ENCODE assay signal across 8 mouse cellular contexts in the genomic region with DNA sequence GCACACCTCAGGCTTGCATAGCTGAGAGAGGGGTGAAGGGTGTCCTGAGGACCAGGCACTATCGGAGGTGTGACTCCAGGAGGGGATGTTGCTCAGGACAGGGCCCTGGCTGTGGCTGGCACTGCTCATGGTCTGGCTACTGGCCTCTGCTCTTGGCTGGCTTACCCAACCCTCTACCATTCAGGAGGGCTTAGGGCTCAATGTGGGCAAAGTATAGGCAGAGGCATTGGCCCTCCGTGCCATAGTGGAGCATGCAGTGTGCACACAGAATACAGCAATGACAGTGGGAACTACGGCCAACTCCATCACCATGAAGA.
DNase-seq lines count a peak whose midpoint lies in the region; ATAC-seq and TF ChIP-seq lines count a peak whose summit lies in the region.

No protein-coding gene starts in this region.

- H3K27ac ChIP-seq in gastrocnemius, adult 2 months, result peak overlapping the region; percentile 50
- peak overlapping the region; percentile 99 for H3K27ac ChIP-seq in lung, embryonic 16.5 days (ENCODE audit: low read length)
- peak overlapping the region; percentile 6 for H3K27ac ChIP-seq in liver, embryonic 11.5 days (ENCODE audit: low read depth, low read length)
- H3K27ac ChIP-seq in stomach, postnatal 0 days (replicated peaks), result peak overlapping the region; percentile 63

- no peaks in the 10 kb centered on the region for H3K9me3 ChIP-seq in lung, embryonic 16.5 days (ENCODE audit: control insufficient read depth, low read length)
- H3K9me3 ChIP-seq in liver, embryonic 11.5 days (ENCODE audit: control insufficient read depth, low read length), result no peaks in the 10 kb centered on the region
- H3K9me3 ChIP-seq in stomach, postnatal 0 days (ENCODE audit: control insufficient read depth, low read length), result no peaks in the 10 kb centered on the region

- WGBS in lung, embryonic 16.5 days, result 57% methylated on average over 3 of the region's 3 CpGs
- WGBS in liver, embryonic 11.5 days, result 79% methylated on average over 3 of the region's 3 CpGs
- 74% methylated on average over 3 of the region's 3 CpGs for WGBS in stomach, postnatal 0 days

- peak; percentile 56 for ATAC-seq in lung, embryonic 16.5 days (ENCODE audit: low read depth)
- no peak for ATAC-seq in liver, embryonic 11.5 days (replicated peaks; ENCODE audit: low FRiP score)
- no peak for ATAC-seq in stomach, postnatal 0 days (ENCODE audit: low FRiP score, low TSS enrichment)

- no peaks in the 10 kb centered on the region for H3K27me3 ChIP-seq in lung, embryonic 16.5 days (ENCODE audit: control insufficient read depth, insufficient read depth, low read depth, low read length)
- no peaks in the 10 kb centered on the region for H3K27me3 ChIP-seq in liver, embryonic 11.5 days (replicated peaks; ENCODE audit: control insufficient read depth, insufficient read depth, low read length)
- no peaks in the 10 kb centered on the region for H3K27me3 ChIP-seq in stomach, postnatal 0 days (ENCODE audit: control insufficient read depth, insufficient read depth, low read length)

- peak overlapping the region; percentile 23; the same call in 1 of the 2 replicates for H3K4me2 ChIP-seq in lung, embryonic 16.5 days (ENCODE audit: low read depth, low read length)
- H3K4me2 ChIP-seq in liver, embryonic 11.5 days, result no peak overlapping the region
- no peak overlapping the region for H3K4me2 ChIP-seq in stomach, postnatal 0 days (replicated peaks; ENCODE audit: low read depth)

- intact Hi-C loops in gastrocnemius, adult 2 months (cut with DNase I), result no loop called here
- intact Hi-C loops in left cerebral cortex, postnatal 4 days (cut with DNase I), result no loop called here

- TF ChIP-seq EP300 in stomach, postnatal 0 days (optimal IDR thresholded peaks at IDR 0.05), result no peak

- no peak overlapping the region; the same call in 1 of the 2 replicates for H3K4me3 ChIP-seq in gastrocnemius, adult 2 months
- H3K4me3 ChIP-seq in lung, embryonic 16.5 days (ENCODE audit: low read length), result no peak overlapping the region
- no peak overlapping the region for H3K4me3 ChIP-seq in liver, embryonic 11.5 days (ENCODE audit: low read depth, low read length)
- no peak overlapping the region for H3K4me3 ChIP-seq in stomach, postnatal 0 days (ENCODE audit: low read depth, low read length)

- H3K4me1 ChIP-seq in lung, embryonic 16.5 days (replicated peaks; ENCODE audit: control insufficient read depth, insufficient read depth, low read length), result peaks cover 41% of the 10 kb centered on the region
- peaks cover 24% of the 10 kb centered on the region for H3K4me1 ChIP-seq in liver, embryonic 11.5 days (replicated peaks; ENCODE audit: control insufficient read depth, insufficient read depth, low read length)
- H3K4me1 ChIP-seq in stomach, postnatal 0 days (replicated peaks; ENCODE audit: control insufficient read depth, insufficient read depth), result peaks cover 5% of the 10 kb centered on the region

- peaks cover 4% of the 10 kb centered on the region; the same call in 1 of the 2 replicates for H3K36me3 ChIP-seq in lung, embryonic 16.5 days (ENCODE audit: control insufficient read depth, insufficient read depth, low read length)
- H3K36me3 ChIP-seq in liver, embryonic 11.5 days (ENCODE audit: control insufficient read depth, insufficient read depth, low read length), result peaks cover 5% of the 10 kb centered on the region; the same call in 1 of the 2 replicates
- no peaks in the 10 kb centered on the region for H3K36me3 ChIP-seq in stomach, postnatal 0 days (ENCODE audit: control insufficient read depth, insufficient read depth, low read length)

- no peak for DNase-seq in gastrocnemius, adult 2 months
- DNase-seq in gastrocnemius, postnatal 25 days, result no peak
- DNase-seq in lung, postnatal 4 days, result no peak
- DNase-seq in liver, embryonic 11.5 days (ENCODE audit: low spot score), result no peak
- no peak for DNase-seq in stomach, postnatal 0 days (ENCODE audit: low spot score)
- no peak for DNase-seq in left cerebral cortex, postnatal 4 days
- DNase-seq in c-Kit-positive CD71-positive TER-119-positive erythroid progenitor cells, embryonic 14.5 days (ENCODE audit: low spot score), result no peak

- H3K9ac ChIP-seq in lung, embryonic 16.5 days (ENCODE audit: low read length), result peak overlapping the region; percentile 57
- no peak overlapping the region for H3K9ac ChIP-seq in liver, embryonic 11.5 days (ENCODE audit: low read depth, low read length)
- H3K9ac ChIP-seq in stomach, postnatal 0 days (ENCODE audit: low read length), result no peak overlapping the region

- TF ChIP-seq CTCF in gastrocnemius, adult 2 months (IDR thresholded peaks at IDR 0.05), result no peak
- TF ChIP-seq CTCF in stomach, postnatal 0 days (IDR thresholded peaks at IDR 0.05; ENCODE audit: low read depth), result no peak

Comparison
In these comparisons a context has a peak if more than half of its experiments do, and no peak if none do; other contexts are left out.
1. H3K27ac ChIP-seq: peak in every context shown above with its lines; median percentile 99 in lung, embryonic 16.5 days; 63 in stomach, postnatal 0 days; 50 in gastrocnemius, adult 2 months; 6 in liver, embryonic 11.5 days.